Mouse (Mus musculus): ENCODE data around the gene Zfp967.
"Not testable (repeated sequence)": the region's sequence is repeated elsewhere in the genome, so short reads cannot be mapped to it uniquely, and the experiment has no call there.

Gene Zfp967

GRCm38 (mm10) chr2:176520756-176521155 lies at the start of gene Zfp967:
TSS of gene Zfp967 (plus strand) at chr2:176521056.
- DNase-seq (ENCODE audit: low read depth, low spot score) = not testable (repeated sequence)

GRCm38 (mm10) chr2:176486683-176487082 lies 34.2 kb upstream of the Zfp967 start, which contains the start of gene Gm14434:
TSS of gene Gm14434 (minus strand) at chr2:176486783.
- not testable (repeated sequence) for DNase-seq (ENCODE audit: low read depth, low spot score)
